Mouse (Mus musculus): ENCODE data around the gene Ociad2.

Gene Ociad2

GRCm38 (mm10) chr5:73340723-73341235, at the start of gene Ociad2:
Gene Ociad2, minus strand, starts transcription at chr5:73341028.
- no peak for DNase-seq (ENCODE audit: low spot score)

GRCm38 (mm10) chr5:73383647-73383970, 42.8 kb upstream of the Ociad2 start:
- DNase-seq (ENCODE audit: low spot score) = no peak

GRCm38 (mm10) chr5:73382737-73383646, 42.2 kb upstream of the Ociad2 start:
- peak; percentile 38 for DNase-seq (ENCODE audit: low spot score)

- no peak for DNase-seq (ENCODE audit: low spot score)
Measured at GRCm38 (mm10) chr5:73381976-73382540, 41.2 kb upstream of the Ociad2 start.

- DNase-seq (ENCODE audit: low spot score) = no peak
Measured at GRCm38 (mm10) chr5:73381510-73381909, 40.7 kb upstream of the Ociad2 start.

- no peak for DNase-seq (ENCODE audit: low spot score)
Measured at GRCm38 (mm10) chr5:73380829-73381228, 40.0 kb upstream of the Ociad2 start.

GRCm38 (mm10) chr5:73379908-73380307, 39.1 kb upstream of the Ociad2 start:
- peak; percentile 77 for DNase-seq (ENCODE audit: low spot score)

- no peak for DNase-seq (ENCODE audit: low spot score)
Measured at GRCm38 (mm10) chr5:73376491-73376890, 35.7 kb upstream of the Ociad2 start.

GRCm38 (mm10) chr5:73376041-73376440, 35.2 kb upstream of the Ociad2 start:
- DNase-seq (ENCODE audit: low spot score) = no peak

GRCm38 (mm10) chr5:73373184-73373583, 32.4 kb upstream of the Ociad2 start:
- DNase-seq (ENCODE audit: low spot score) = no peak

- DNase-seq (ENCODE audit: low spot score) = no peak
Measured at GRCm38 (mm10) chr5:73372601-73373000, 31.8 kb upstream of the Ociad2 start.

- no peak for DNase-seq (ENCODE audit: low spot score)
Measured at GRCm38 (mm10) chr5:73369731-73370130, 28.9 kb upstream of the Ociad2 start.

- DNase-seq (ENCODE audit: low spot score) = no peak
Measured at GRCm38 (mm10) chr5:73368845-73369447, 28.1 kb upstream of the Ociad2 start.

GRCm38 (mm10) chr5:73367906-73368305, 27.1 kb upstream of the Ociad2 start:
- no peak for DNase-seq (ENCODE audit: low spot score)

GRCm38 (mm10) chr5:73364107-73364864, 23.5 kb upstream of the Ociad2 start:
- no peak for DNase-seq (ENCODE audit: low spot score)

GRCm38 (mm10) chr5:73362791-73363190, 22.0 kb upstream of the Ociad2 start:
- DNase-seq (ENCODE audit: low spot score) = no peak

GRCm38 (mm10) chr5:73362338-73362737, 21.5 kb upstream of the Ociad2 start:
- no peak for DNase-seq (ENCODE audit: low spot score)

- no peak for DNase-seq (ENCODE audit: low spot score)
Measured at GRCm38 (mm10) chr5:73360240-73360639, 19.4 kb upstream of the Ociad2 start.

- DNase-seq (ENCODE audit: low spot score) = no peak
Measured at GRCm38 (mm10) chr5:73359752-73360141, 18.9 kb upstream of the Ociad2 start.

GRCm38 (mm10) chr5:73359134-73359751, 18.4 kb upstream of the Ociad2 start:
- no peak for DNase-seq (ENCODE audit: low spot score)

- DNase-seq (ENCODE audit: low spot score) = no peak
Measured at GRCm38 (mm10) chr5:73355393-73355792, 14.6 kb upstream of the Ociad2 start.

- DNase-seq (ENCODE audit: low spot score) = no peak
Measured at GRCm38 (mm10) chr5:73353978-73354377, 13.2 kb upstream of the Ociad2 start.
